Mouse (Mus musculus) brain, embryonic 14.5 days (tissue): ENCODE results near the gene Mthfd1.

Experiments
- CTCF ChIP-seq: fragments of 200-500 bp; IDR thresholded peaks from 2 replicates; pipeline ENCODE4 v1.5.1; 2012; ENCODE audit warnings: inconsistent platforms, mild to moderate bottlenecking, moderate library complexity, borderline replicate concordance; ENCODE audit not compliant: insufficient read depth, insufficient read length; ENCODE audit errors: extremely low read depth
- POLR2A ChIP-seq: fragments of 200-500 bp; IDR thresholded peaks from 2 replicates; pipeline ENCODE4 v1.6.1; 2012; ENCODE audit warnings: mild to moderate bottlenecking, inconsistent platforms, borderline replicate concordance; ENCODE audit not compliant: poor library complexity, insufficient read depth, insufficient read length, severe bottlenecking; ENCODE audit errors: extremely low read depth

GRCm38 (mm10) chr12:76272610-76273524, 17.8 kb downstream of the Mthfd1 start:
- TF ChIP-seq POLR2A (no peak), CTCF (no peak)
